20 mouse cellular contexts compared by ENCODE assay signal in the genomic region with DNA sequence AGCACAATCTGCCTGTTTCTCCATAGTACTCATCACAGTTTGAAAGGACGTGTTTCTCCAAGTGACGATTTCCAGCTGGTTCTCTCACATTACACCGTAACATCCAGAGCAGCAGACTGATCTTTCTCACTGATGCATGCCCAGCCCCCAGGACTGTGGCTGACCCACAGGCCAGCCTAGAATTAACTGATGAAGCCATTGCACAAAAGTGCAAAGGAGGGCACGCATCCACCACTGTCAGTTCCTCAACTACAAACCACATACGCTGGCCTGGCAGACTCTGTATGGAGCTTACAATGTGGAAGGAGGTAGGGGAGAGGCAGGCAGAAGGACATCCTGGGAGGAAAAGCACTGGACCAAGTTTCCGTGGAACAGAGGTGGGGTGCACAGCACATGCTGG.
DNase-seq lines count a peak whose midpoint lies in the region; ATAC-seq and TF ChIP-seq lines count a peak whose summit lies in the region.
"Had no signal": no experiment of that assay in that cellular context is flagged by ENCODE, and none has a peak within 500 bp of the region (broad histone marks: within the 10 kb centered on the region; RNA-seq: fewer than 3 reads in every experiment).

No protein-coding gene starts in this region.

- no peak overlapping the region for H3K4me3 ChIP-seq in forebrain, embryonic 10.5 days
- H3K4me3 ChIP-seq in forebrain, embryonic 11.5 days (ENCODE audit: low read depth, low read length) = no peak overlapping the region
- no peak overlapping the region for H3K4me3 ChIP-seq in kidney, embryonic 15.5 days (replicated peaks)
- H3K4me3 ChIP-seq in stomach, embryonic 14.5 days (ENCODE audit: low read depth, low read length) = no peak overlapping the region
- no peak overlapping the region for H3K4me3 ChIP-seq in stomach, postnatal 0 days (ENCODE audit: low read depth, low read length)
- H3K4me3 ChIP-seq: heart, embryonic 15.5 days; hindbrain, embryonic 12.5 days; midbrain, embryonic 15.5 days; myocyte; stomach, embryonic 15.5 days had no signal

- H3K36me3 ChIP-seq in forebrain, embryonic 10.5 days (replicated peaks) = no peaks in the 10 kb centered on the region
- no peaks in the 10 kb centered on the region for H3K36me3 ChIP-seq in forebrain, embryonic 11.5 days (ENCODE audit: control insufficient read depth, insufficient read depth, low read length)
- H3K36me3 ChIP-seq in kidney, embryonic 15.5 days = no peaks in the 10 kb centered on the region
- H3K36me3 ChIP-seq in stomach, embryonic 14.5 days (ENCODE audit: control insufficient read depth, insufficient read depth, low read length) = no peaks in the 10 kb centered on the region
- H3K36me3 ChIP-seq in stomach, postnatal 0 days (ENCODE audit: control insufficient read depth, insufficient read depth, low read length) = no peaks in the 10 kb centered on the region
- H3K36me3 ChIP-seq: heart, embryonic 15.5 days; hindbrain, embryonic 12.5 days; midbrain, embryonic 15.5 days; stomach, embryonic 15.5 days had no signal

- H3K9ac ChIP-seq in forebrain, embryonic 11.5 days (ENCODE audit: low read length) = no peak overlapping the region
- no peak overlapping the region for H3K9ac ChIP-seq in kidney, embryonic 15.5 days
- no peak overlapping the region for H3K9ac ChIP-seq in stomach, embryonic 14.5 days (replicated peaks; ENCODE audit: low read depth, low read length)
- no peak overlapping the region for H3K9ac ChIP-seq in stomach, postnatal 0 days (ENCODE audit: low read length)
- H3K9ac ChIP-seq: forebrain, postnatal 0 days; heart, embryonic 15.5 days; hindbrain, embryonic 12.5 days; liver, embryonic 14.5 days; midbrain, embryonic 15.5 days; stomach, embryonic 15.5 days had no signal

- H3K4me1 ChIP-seq in forebrain, embryonic 10.5 days = peaks cover 63% of the 10 kb centered on the region
- peaks cover 5% of the 10 kb centered on the region; the same call in 1 of the 2 replicates for H3K4me1 ChIP-seq in forebrain, embryonic 11.5 days (replicated peaks; ENCODE audit: control insufficient read depth, insufficient read depth, low read length)
- peaks cover 71% of the 10 kb centered on the region for H3K4me1 ChIP-seq in kidney, embryonic 15.5 days
- peaks cover 24% of the 10 kb centered on the region for H3K4me1 ChIP-seq in stomach, embryonic 14.5 days (ENCODE audit: control insufficient read depth, insufficient read depth, low read length)
- H3K4me1 ChIP-seq in stomach, postnatal 0 days (replicated peaks; ENCODE audit: control insufficient read depth, insufficient read depth) = peaks cover 5% of the 10 kb centered on the region; the same call in 1 of the 2 replicates

- 68% methylated on average over 6 of the region's 6 CpGs for WGBS in forebrain, embryonic 10.5 days
- WGBS in forebrain, embryonic 11.5 days = 67% methylated on average over 6 of the region's 6 CpGs
- 32% methylated on average over 6 of the region's 6 CpGs for WGBS in kidney, embryonic 15.5 days
- 31% methylated on average over 6 of the region's 6 CpGs for WGBS in stomach, embryonic 14.5 days
- WGBS in stomach, postnatal 0 days = 45% methylated on average over 6 of the region's 6 CpGs

- no peak for TF ChIP-seq CTCF in stomach, postnatal 0 days (IDR thresholded peaks at IDR 0.05; ENCODE audit: low read depth)

- no peaks in the 10 kb centered on the region for H3K9me3 ChIP-seq in forebrain, embryonic 10.5 days
- no peaks in the 10 kb centered on the region for H3K9me3 ChIP-seq in forebrain, embryonic 11.5 days (ENCODE audit: control insufficient read depth, low read length)
- H3K9me3 ChIP-seq in kidney, embryonic 15.5 days (replicated peaks) = no peaks in the 10 kb centered on the region
- no peaks in the 10 kb centered on the region for H3K9me3 ChIP-seq in stomach, embryonic 14.5 days (ENCODE audit: control insufficient read depth, low read depth, low read length)
- H3K9me3 ChIP-seq in stomach, postnatal 0 days (ENCODE audit: control insufficient read depth, low read length) = no peaks in the 10 kb centered on the region
- H3K9me3 ChIP-seq: heart, embryonic 15.5 days; hindbrain, embryonic 12.5 days; midbrain, embryonic 15.5 days; stomach, embryonic 15.5 days had no signal

- no peak for DNase-seq in forebrain, embryonic 10.5 days (ENCODE audit: extremely low spot score, low spot score)
- DNase-seq in forebrain, embryonic 11.5 days (ENCODE audit: low spot score) = no peak
- DNase-seq in kidney, adult 18-20 months = no peak
- DNase-seq in stomach, postnatal 0 days (ENCODE audit: low spot score) = no peak
- DNase-seq in adrenal gland, postnatal 10 days = no peak
- DNase-seq: cerebellum, adult 18-20 months; cerebellum, postnatal 25 days; forebrain, postnatal 0 days; layer of hippocampus, postnatal 36 days; thymus, adult 2 months had no signal

- TF ChIP-seq EP300 in stomach, postnatal 0 days (optimal IDR thresholded peaks at IDR 0.05) = no peak

- peaks cover 37% of the 10 kb centered on the region for H3K27me3 ChIP-seq in forebrain, embryonic 10.5 days (ENCODE audit: poor library complexity, severe bottlenecking)
- peaks cover 3% of the 10 kb centered on the region; the same call in 1 of the 2 replicates for H3K27me3 ChIP-seq in forebrain, embryonic 11.5 days (ENCODE audit: control insufficient read depth, insufficient read depth, low read length)
- no peaks in the 10 kb centered on the region for H3K27me3 ChIP-seq in kidney, embryonic 15.5 days
- no peaks in the 10 kb centered on the region for H3K27me3 ChIP-seq in stomach, embryonic 14.5 days (ENCODE audit: control insufficient read depth, insufficient read depth, low read length)
- H3K27me3 ChIP-seq in stomach, postnatal 0 days (ENCODE audit: control insufficient read depth, insufficient read depth, low read length) = no peaks in the 10 kb centered on the region
- H3K27me3 ChIP-seq: heart, embryonic 15.5 days; midbrain, embryonic 15.5 days; stomach, embryonic 15.5 days had no signal

- ATAC-seq in forebrain, embryonic 11.5 days (replicated peaks; ENCODE audit: low FRiP score) = no peak
- peak; percentile 52 for ATAC-seq in kidney, embryonic 15.5 days (replicated peaks; ENCODE audit: low FRiP score)
- no peak for ATAC-seq in stomach, embryonic 14.5 days (ENCODE audit: insufficient number of reproducible peaks, insufficient read depth, low FRiP score, low read depth)
- no peak for ATAC-seq in stomach, postnatal 0 days (ENCODE audit: low FRiP score, low TSS enrichment)
- ATAC-seq in inflammation-experienced regulatory T-cells, adult 6 months = no peak
- ATAC-seq: forebrain, postnatal 0 days; midbrain, embryonic 15.5 days had no signal

- H3K27ac ChIP-seq in forebrain, embryonic 10.5 days = 0 out of 2 replicates have a peak overlapping the region, but pooled peaks have one; percentile 1
- H3K27ac ChIP-seq in forebrain, embryonic 11.5 days (ENCODE audit: low read depth, low read length) = no peak overlapping the region
- peak overlapping the region; percentile 57 for H3K27ac ChIP-seq in kidney, embryonic 15.5 days
- peak overlapping the region; percentile 39; the same call in 1 of the 2 replicates for H3K27ac ChIP-seq in stomach, embryonic 14.5 days (ENCODE audit: low read length)
- no peak overlapping the region for H3K27ac ChIP-seq in stomach, postnatal 0 days (replicated peaks)
- H3K27ac ChIP-seq: heart, embryonic 15.5 days; hindbrain, embryonic 12.5 days; liver, embryonic 14.5 days; macrophage; midbrain, embryonic 15.5 days; stomach, embryonic 15.5 days had no signal

- no peak overlapping the region for H3K4me2 ChIP-seq in forebrain, embryonic 11.5 days (ENCODE audit: low read depth, low read length, severe bottlenecking)
- no peak overlapping the region for H3K4me2 ChIP-seq in kidney, embryonic 15.5 days
- H3K4me2 ChIP-seq in stomach, embryonic 14.5 days (replicated peaks; ENCODE audit: low read depth, low read length) = no peak overlapping the region
- H3K4me2 ChIP-seq in stomach, postnatal 0 days (replicated peaks; ENCODE audit: low read depth) = no peak overlapping the region
- H3K4me2 ChIP-seq: heart, embryonic 15.5 days; hindbrain, embryonic 12.5 days; midbrain, embryonic 15.5 days; stomach, embryonic 15.5 days had no signal

Comparison
In these comparisons a context has a peak if more than half of its experiments do, and no peak if none do; other contexts are left out.
1. H3K27ac ChIP-seq: peak in forebrain, embryonic 10.5 days (single experiment), kidney, embryonic 15.5 days (single experiment) and stomach, embryonic 14.5 days (single experiment); none in forebrain, embryonic 11.5 days (single experiment) and stomach, postnatal 0 days (single experiment).